Mouse (Mus musculus) forebrain, embryonic 14.5 days (tissue): ENCODE measurements around the gene Fkbp6. TPM values are rescaled to one million over a fixed set of nuclear protein-coding genes. Genes with fewer than 3 reads are reported as not detected.

Experiments used
- ATAC-seq: fragments of 200-750 bp; cut with Nextera tagmentation; 2 replicates; pipeline ENCODE4 v1.8.0; 2017; ENCODE audit warnings: mild to moderate bottlenecking, moderate library complexity
- DNase-seq: peaks from one replicate; pipeline ENCODE4 v3.0.0-alpha.2; 2015; ENCODE audit warnings: low spot score
- H3K27ac ChIP-seq: fragments of 300-500 bp; sonication (generic); 2 replicates; pipeline ENCODE4 v1.5.1; 2014; ENCODE audit warnings: low read depth, mild to moderate bottlenecking, control low read depth, low read length, moderate library complexity
- H3K27me3 ChIP-seq: fragments of 300-500 bp; sonication (generic); replicated peaks from 2 replicates; pipeline ENCODE4 v1.6.1; 2014; ENCODE audit warnings: low read length, control low read depth, mixed read lengths; ENCODE audit not compliant: control insufficient read depth, insufficient read depth
- H3K36me3 ChIP-seq: fragments of 300-500 bp; sonication (generic); 2 replicates; pipeline ENCODE4 v1.6.1; 2014; ENCODE audit warnings: low read length, control low read depth; ENCODE audit not compliant: control insufficient read depth, insufficient read depth
- H3K4me1 ChIP-seq: fragments of 300-500 bp; sonication (generic); 2 replicates; pipeline ENCODE4 v1.6.1; 2014; ENCODE audit warnings: antibody characterized with exemption, low read length, control low read depth; ENCODE audit not compliant: control insufficient read depth, insufficient read depth
- H3K4me2 ChIP-seq: fragments of 300-500 bp; sonication (generic); 2 replicates; pipeline ENCODE4 v1.6.1; 2014; ENCODE audit warnings: mild to moderate bottlenecking, control low read depth, low read length
- H3K4me3 ChIP-seq: fragments of 300-500 bp; sonication (generic); 2 replicates; pipeline ENCODE4 v1.5.1; 2014; ENCODE audit warnings: low read depth, low read length, control low read depth
- H3K9ac ChIP-seq: fragments of 300-500 bp; sonication (generic); 2 replicates; pipeline ENCODE4 v1.6.1; 2014; ENCODE audit warnings: mild to moderate bottlenecking, low read length, control low read depth, moderate library complexity
- H3K9me3 ChIP-seq: fragments of 300-500 bp; sonication (generic); replicated peaks from 2 replicates; pipeline ENCODE4 v1.6.1; 2016; ENCODE audit warnings: low read length, control low read depth, mixed read lengths; ENCODE audit not compliant: control insufficient read depth
- WGBS: fragments of 180-500 bp; shearing (Covaris S2); extraction: QIAGEN DNeasy Blood & Tissue Kit; methylation state at CpG from one replicate; pipeline ENCODE4 v1.1.7; 2014; 5-methylcytosine and 5-hydroxymethylcytosine counted together
- polyA plus RNA-seq: library from polyadenylated mRNA; unstranded; fragments of >200 nt; fragmentation: Nextera tagmentation; extraction: Ambion mirVana; gene quantifications from 2 replicates; pipeline ENCODE4 v1.2.1, GENCODE M21; 2014

Fkbp6 gene
- polyA plus RNA-seq = not detected in 2 replicates

DNA sequence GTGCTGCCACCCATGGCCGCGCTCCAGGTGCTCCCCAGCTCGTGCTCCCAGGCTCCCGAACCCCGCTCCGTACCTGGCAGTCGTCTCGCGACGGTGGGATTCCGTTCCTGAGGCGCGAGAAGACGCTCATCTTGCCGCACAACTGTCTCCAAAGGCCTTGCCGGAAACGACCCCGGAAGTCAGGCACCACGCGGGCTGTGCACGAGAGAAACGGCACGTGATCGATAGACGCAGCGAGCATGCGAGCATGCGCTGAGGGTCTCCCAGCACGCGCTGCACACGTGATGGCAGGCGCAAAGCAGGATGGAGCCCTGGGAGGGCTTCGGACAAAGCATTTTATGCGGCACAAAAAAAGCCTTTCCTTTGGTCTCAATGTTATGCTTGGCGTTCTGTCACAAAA, at the start of gene Fkbp6:
Gene Fkbp6 (minus strand): TSS at position 183 of the 400 bp plus-strand sequence.
- WGBS = 90% methylated on average over 35 of the region's 35 CpGs
- Histone ChIP-seq H3K9me3 (no peaks in the 10 kb centered on the region), H3K9ac (no peak within 1 kb of the TSS), H3K4me1 (no peaks in the 10 kb centered on the region), H3K27ac (no peak within 1 kb of the TSS), H3K36me3 (no peaks in the 10 kb centered on the region), H3K27me3 (no peaks in the 10 kb centered on the region), H3K4me3 (no peak within 1 kb of the TSS), H3K4me2 (no peak within 1 kb of the TSS)
- DNase-seq (no peak), ATAC-seq (no peak)

DNA sequence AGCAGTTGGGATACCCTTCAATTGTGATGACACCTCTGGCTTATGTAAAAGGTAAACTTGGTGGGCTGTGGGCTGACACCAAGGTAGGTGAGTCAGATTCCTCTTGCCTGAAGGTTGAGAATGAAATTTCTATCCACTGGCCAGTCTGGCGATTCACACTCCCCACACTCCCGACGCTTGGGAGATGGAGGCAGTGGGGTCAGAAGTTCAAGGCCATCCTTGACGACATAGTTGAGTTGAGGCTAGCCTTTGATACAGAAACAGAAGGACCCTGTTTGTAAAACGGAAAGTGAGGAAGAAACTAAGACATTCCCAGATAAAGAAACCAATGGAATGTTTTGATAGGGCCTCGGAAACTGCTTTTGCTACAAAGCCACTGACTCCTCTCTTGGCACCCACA, 49.5 kb upstream of the Fkbp6 start:
- Histone ChIP-seq H3K36me3 (no peaks in the 10 kb centered on the region), H3K4me3 (no peak overlapping the region), H3K27ac (no peak overlapping the region), H3K27me3 (no peaks in the 10 kb centered on the region), H3K9me3 (0 out of 2 replicates have a peak, but pooled peaks cover 2% of the 10 kb centered on the region), H3K9ac (no peak overlapping the region), H3K4me1 (peaks cover 3% of the 10 kb centered on the region; the same call in 1 of the 2 replicates), H3K4me2 (no peak overlapping the region)
- DNase-seq = no peak
- 80% methylated on average over 6 of the region's 6 CpGs for WGBS
- no peak for ATAC-seq

DNA sequence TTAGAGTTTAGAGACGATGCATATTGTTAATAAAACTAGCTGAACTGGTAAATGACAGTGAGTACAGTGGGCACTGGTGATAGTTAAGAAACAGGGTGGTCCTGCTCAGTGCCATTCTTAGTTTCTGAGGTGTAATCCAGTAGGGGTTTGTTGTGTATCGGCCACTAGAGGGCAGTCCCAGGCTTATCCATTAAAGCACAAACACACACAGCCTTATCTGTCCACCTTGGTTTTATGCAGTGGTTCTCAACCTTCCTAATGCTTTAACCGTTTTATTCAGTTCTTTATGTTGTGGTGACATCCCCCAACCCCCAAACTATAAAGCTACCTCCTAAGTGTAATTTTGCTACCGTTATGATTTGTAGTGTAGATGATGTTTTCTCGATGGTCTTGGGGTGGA, 46.0 kb upstream of the Fkbp6 start:
- no peak overlapping the region for H3K9ac ChIP-seq
- H3K4me1 ChIP-seq = peaks cover 12% of the 10 kb centered on the region
- no peaks in the 10 kb centered on the region for H3K27me3 ChIP-seq
- DNase-seq = peak; percentile 75
- no peaks in the 10 kb centered on the region for H3K9me3 ChIP-seq
- WGBS = 51% methylated on average over 5 of the region's 5 CpGs
- peaks cover 15% of the 10 kb centered on the region for H3K36me3 ChIP-seq
- ATAC-seq = no peak
- no peak overlapping the region for H3K27ac ChIP-seq
- H3K4me3 ChIP-seq = no peak overlapping the region
- H3K4me2 ChIP-seq = no peak overlapping the region

DNA sequence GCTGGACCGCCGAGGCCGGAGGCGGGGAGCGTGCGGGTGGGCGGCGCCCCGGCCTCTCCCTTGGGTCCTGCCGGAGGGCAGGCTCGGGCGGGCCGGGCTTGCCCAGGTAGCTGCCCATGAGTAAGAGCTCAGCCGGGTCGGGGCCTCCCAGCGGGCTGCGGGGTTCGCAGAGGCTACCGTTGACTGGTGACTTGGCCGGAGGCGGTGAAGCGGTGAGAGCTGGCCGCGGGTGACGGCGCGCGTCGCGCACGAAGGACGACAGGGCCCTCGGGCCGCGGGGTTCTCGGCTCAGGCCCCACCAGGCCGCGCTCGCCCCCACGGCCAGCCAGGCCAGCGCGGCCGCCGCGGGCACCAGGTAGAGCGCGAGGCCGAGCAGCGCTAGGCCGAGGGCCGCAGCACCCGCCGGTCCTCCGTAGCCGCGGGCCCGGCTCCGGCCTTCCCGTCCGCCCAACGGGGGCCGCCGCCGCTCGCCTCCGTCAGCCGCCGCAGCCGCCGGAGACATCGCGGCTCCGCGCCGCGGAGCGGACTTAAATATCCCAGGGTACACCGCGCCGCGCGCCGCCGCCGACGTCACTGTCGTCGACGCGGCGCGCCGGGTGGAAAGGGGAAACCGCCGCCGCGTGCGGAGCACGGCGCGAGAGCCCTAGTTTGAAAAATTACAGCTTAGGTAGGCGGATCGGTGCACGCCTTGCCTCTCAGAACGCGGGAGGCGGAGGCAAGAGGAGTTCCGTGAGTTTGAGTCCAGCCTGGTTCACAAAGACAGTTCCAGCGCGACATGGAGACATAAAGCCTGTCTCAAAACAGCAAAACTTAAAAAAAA, 44.4 kb upstream of the Fkbp6 start, which contains the start of gene Pom121:
Gene Pom121 (minus strand): TSS at position 543 of the 820 bp plus-strand sequence.
- Histone ChIP-seq H3K9me3 (no peaks in the 10 kb centered on the region), H3K4me1 (peaks cover 12% of the 10 kb centered on the region), H3K27me3 (no peaks in the 10 kb centered on the region), H3K9ac (peak within 1 kb of the TSS; percentile 98), H3K27ac (peak within 1 kb of the TSS; percentile 76), H3K4me2 (peak within 1 kb of the TSS; percentile 85), H3K4me3 (peak within 1 kb of the TSS; percentile 98), H3K36me3 (peaks cover 31% of the 10 kb centered on the region)
- ATAC-seq (peak; percentile 94), DNase-seq (peak; percentile 95)
- WGBS = under 1% methylated on average over 89 of the region's 110 CpGs

DNA sequence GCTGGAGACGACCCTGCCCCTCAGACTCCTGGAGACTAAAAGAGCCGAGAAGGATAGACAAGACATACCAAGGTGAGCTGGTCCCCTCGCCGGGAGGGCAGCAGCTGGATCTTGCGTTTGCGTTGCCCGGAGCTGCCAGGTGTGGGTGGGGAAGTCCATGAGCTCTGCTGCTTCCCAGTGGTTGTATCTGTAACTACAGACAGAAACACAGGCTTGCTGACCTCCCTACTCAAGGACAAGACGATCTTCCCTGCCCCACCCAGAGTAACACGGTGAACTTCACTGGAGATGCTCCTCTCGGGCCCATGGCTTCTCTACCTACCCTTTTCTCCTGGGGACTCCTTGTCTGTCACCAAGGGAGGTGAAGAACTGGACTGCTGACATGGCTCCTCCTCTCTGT, 33.9 kb upstream of the Fkbp6 start:
- H3K27me3 ChIP-seq = no peaks in the 10 kb centered on the region
- H3K4me3 ChIP-seq = no peak overlapping the region
- H3K4me1 ChIP-seq = no peaks in the 10 kb centered on the region
- H3K9ac ChIP-seq = no peak overlapping the region
- ATAC-seq (no peak), DNase-seq (no peak)
- no peak overlapping the region for H3K27ac ChIP-seq
- H3K36me3 ChIP-seq = peaks cover 97% of the 10 kb centered on the region
- no peak overlapping the region for H3K4me2 ChIP-seq
- 88% methylated on average over 10 of the region's 10 CpGs for WGBS
- H3K9me3 ChIP-seq = no peaks in the 10 kb centered on the region

DNA sequence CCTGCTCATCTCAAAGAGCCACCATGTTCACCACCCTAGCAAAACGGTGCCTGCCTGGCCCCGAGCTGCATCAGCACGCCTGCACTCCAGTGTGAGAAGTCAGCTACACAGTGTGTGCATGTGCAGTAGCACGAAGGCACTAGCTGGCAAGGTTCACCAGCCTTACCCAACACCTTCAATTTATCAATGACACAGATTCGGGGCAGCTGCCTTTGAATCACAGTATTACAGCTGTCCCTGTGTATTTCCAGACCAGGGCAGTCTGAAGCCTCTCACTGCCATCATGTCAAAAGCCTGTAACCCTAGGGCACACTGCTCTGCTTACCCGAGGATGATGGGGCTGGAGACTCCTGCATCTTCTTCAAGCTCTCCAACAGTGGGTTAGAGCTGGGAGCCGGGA, 32.9 kb upstream of the Fkbp6 start:
- Histone ChIP-seq H3K27ac (no peak overlapping the region), H3K4me2 (no peak overlapping the region), H3K4me1 (no peaks in the 10 kb centered on the region), H3K9ac (no peak overlapping the region), H3K4me3 (no peak overlapping the region), H3K36me3 (peaks cover 97% of the 10 kb centered on the region), H3K27me3 (no peaks in the 10 kb centered on the region), H3K9me3 (no peaks in the 10 kb centered on the region)
- 92% methylated on average over 7 of the region's 7 CpGs for WGBS
- ATAC-seq (no peak), DNase-seq (no peak)

DNA sequence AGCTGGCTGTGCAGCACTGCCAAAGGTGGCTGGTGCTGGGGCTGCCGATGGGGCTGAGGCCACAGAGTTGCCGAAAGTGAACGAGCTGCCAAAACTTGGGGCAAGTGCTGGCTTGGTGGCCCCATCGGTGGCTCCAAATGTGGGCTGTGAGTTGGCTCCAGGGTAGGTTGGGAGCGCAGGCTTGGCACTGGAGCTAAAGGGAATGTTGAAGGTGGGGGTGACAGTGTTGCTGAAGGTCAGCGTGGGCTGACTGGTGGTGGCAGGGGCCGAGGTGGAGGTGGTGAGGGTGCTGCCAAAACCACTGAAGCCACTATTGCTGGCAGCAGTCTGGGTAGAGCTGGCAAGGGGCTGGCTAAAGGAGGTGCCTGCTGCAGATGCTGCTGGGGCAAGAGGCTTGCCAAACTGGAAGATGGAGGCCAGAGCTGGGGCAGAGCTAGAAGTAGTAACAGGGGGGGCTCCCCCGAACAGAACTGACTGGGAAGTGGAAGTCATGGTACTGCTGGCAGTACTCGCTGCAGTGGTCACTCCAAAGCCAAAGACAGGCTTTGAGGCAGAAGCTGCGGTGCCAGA, 31.6 kb upstream of the Fkbp6 start:
- Histone ChIP-seq H3K9ac (no peak overlapping the region), H3K27me3 (no peaks in the 10 kb centered on the region)
- WGBS = 92% methylated on average over 10 of the region's 10 CpGs

DNA sequence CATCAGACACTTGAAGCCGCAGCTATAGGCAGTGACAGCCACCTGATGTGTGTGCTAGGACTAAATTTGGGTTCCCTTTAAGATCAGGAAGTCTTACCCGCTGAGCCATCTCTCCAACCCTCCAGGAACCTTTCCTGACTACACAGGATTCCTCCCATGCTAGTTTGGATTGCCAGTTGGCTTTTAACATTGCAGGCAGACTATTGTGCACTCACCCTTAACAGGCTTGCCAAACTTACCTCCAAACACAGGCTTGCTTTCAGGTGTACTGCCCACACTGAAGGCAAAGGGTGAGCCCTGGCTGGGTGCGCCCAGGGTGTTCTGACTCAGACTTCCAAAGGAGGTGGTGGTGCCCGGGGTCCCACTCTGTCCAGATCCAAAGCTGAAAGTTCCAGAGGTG, 30.8 kb upstream of the Fkbp6 start:
- 99% methylated on average over 4 of the region's 4 CpGs for WGBS
- no peak overlapping the region for H3K27ac ChIP-seq
- H3K36me3 ChIP-seq = peaks cover 100% of the 10 kb centered on the region

More for the DNA sequence above, 31.6 kb upstream of the Fkbp6 start:
- ATAC-seq = no peak
- Histone ChIP-seq H3K4me3 (no peak overlapping the region), H3K27ac (no peak overlapping the region), H3K9me3 (no peaks in the 10 kb centered on the region), H3K36me3 (peaks cover 96% of the 10 kb centered on the region), H3K4me2 (no peak overlapping the region), H3K4me1 (no peaks in the 10 kb centered on the region)
- DNase-seq = no peak

DNA sequence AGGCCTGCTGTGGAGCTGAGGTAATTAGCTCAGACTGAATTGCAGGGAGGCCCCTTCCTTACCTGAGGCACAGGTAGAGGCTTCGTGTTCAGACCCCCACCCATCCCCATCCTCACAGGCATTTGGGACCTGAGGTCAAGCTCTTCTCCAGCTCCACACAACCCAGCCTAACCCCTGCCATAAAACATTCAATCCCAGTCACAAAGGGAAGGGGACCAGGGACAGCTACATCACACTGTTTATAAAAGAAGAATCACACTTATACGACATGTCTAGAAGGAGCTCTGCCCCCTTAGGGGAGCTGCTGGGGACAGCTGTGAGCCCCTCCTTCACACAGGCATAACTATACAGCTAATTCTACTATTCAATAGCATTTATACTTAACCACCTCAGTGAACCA, 26.5 kb upstream of the Fkbp6 start:
- DNase-seq = no peak
- no peak overlapping the region for H3K9ac ChIP-seq
- no peak overlapping the region for H3K4me2 ChIP-seq
- H3K27me3 ChIP-seq = no peaks in the 10 kb centered on the region
- H3K36me3 ChIP-seq = peaks cover 98% of the 10 kb centered on the region
- no peaks in the 10 kb centered on the region for H3K9me3 ChIP-seq
- no peak overlapping the region for H3K27ac ChIP-seq
- 76% methylated on average over 2 of the region's 2 CpGs for WGBS
- H3K4me1 ChIP-seq = no peaks in the 10 kb centered on the region
- no peak for ATAC-seq
- no peak overlapping the region for H3K4me3 ChIP-seq

More for the DNA sequence above, 30.8 kb upstream of the Fkbp6 start:
- no peak for ATAC-seq
- no peak overlapping the region for H3K4me3 ChIP-seq
- H3K4me1 ChIP-seq = no peaks in the 10 kb centered on the region
- no peaks in the 10 kb centered on the region for H3K9me3 ChIP-seq
- H3K27me3 ChIP-seq = no peaks in the 10 kb centered on the region
- no peak overlapping the region for H3K4me2 ChIP-seq
- DNase-seq = no peak
- no peak overlapping the region for H3K9ac ChIP-seq
